Mouse (Mus musculus): ENCODE data around the gene Zdbf2.

DNA sequence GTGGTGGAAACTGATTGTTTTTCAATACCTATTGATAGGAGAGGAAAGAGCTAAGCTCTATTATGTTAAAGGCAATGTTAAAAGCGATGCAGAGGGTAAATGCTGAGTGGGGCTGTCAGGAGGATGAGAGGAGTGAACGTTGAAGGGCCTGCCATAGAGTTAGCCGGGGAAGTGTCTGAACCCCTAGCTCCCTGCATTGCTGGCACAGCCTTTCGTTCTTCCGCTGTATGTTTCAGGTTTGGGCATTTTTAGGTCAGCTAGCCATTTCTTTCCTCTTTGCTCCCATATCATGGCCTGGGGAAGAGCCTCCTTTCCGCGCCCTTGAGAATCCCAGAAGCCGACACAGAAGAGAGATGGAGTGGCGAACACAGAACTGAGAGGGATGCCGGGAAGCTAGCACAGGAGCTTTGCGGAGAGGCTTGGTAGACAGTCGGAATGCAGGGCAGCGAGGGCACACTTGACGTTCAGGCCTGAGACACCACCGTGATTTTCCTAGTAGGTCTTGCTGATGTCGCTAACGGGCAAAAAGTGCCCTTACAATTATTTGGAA lies 11.9 kb upstream of the Zdbf2 start:
- no peak for TF ChIP-seq POLR2A (IDR thresholded peaks at IDR 0.05; ENCODE audit: low read depth, low read length)
- TF ChIP-seq CTCF (conservative IDR thresholded peaks at IDR 0.05; ENCODE audit: insufficient read depth, insufficient read length, low read depth, low read length) = no peak
